Mouse (Mus musculus) MEL (cell line): ENCODE measurements around the gene Aff3.

Experiments used
- CTCF ChIP-seq, 3 experiments: IDR thresholded peaks in 2 of 3; conservative IDR thresholded peaks in 1 of 3; 2 replicates each; pipeline ENCODE4 v1.5.1; 2011 to 2012; ENCODE audit warnings: low read length in 3 of 3, low read depth in 2 of 3, mild to moderate bottlenecking in 2 of 3, improper control_type of control experiment in 1 of 3, inconsistent platforms in 1 of 3, mixed read lengths in 1 of 3, moderate library complexity in 1 of 3; ENCODE audit not compliant: control insufficient read depth in 1 of 3, insufficient read depth in 1 of 3, poor library complexity in 1 of 3, severe bottlenecking in 1 of 3
- EP300 ChIP-seq, 2 experiments: IDR thresholded peaks; 2 replicates each; pipeline ENCODE4 v1.6.1; 2011; ENCODE audit warnings: improper control_type of control experiment in 2 of 2, low read length in 2 of 2, low read depth in 1 of 2, mild to moderate bottlenecking in 1 of 2
- GATA1 ChIP-seq: IDR thresholded peaks from 2 replicates; pipeline ENCODE4 v1.6.1; 2011; ENCODE audit warnings: low read depth, low read length, improper control_type of control experiment
- HCFC1 ChIP-seq: IDR thresholded peaks from 2 replicates; pipeline ENCODE4 v1.6.1; 2012; ENCODE audit warnings: low read depth, mild to moderate bottlenecking, inconsistent platforms, low read length, improper control_type of control experiment, moderate library complexity
- POLR2A ChIP-seq, 2 experiments: IDR thresholded peaks; 2 replicates each; pipeline ENCODE4 v1.6.1; 2011 to 2012; ENCODE audit warnings: low read length in 2 of 2, mild to moderate bottlenecking in 2 of 2, control low read depth in 1 of 2, improper control_type of control experiment in 1 of 2, low read depth in 1 of 2, moderate library complexity in 1 of 2; ENCODE audit not compliant: control insufficient read depth in 1 of 2, insufficient read depth in 1 of 2, poor library complexity in 1 of 2
- POLR2AphosphoS2 ChIP-seq: IDR thresholded peaks from 2 replicates; pipeline ENCODE4 v1.6.1; 2011; ENCODE audit warnings: low read length, improper control_type of control experiment
- RAD21 ChIP-seq: IDR thresholded peaks from 2 replicates; pipeline ENCODE4 v1.6.1; 2011; ENCODE audit warnings: mild to moderate bottlenecking, low read depth, low read length, improper control_type of control experiment
- SIN3A ChIP-seq: IDR thresholded peaks from 2 replicates; pipeline ENCODE4 v1.6.1; 2012; ENCODE audit warnings: low read length, improper control_type of control experiment, inconsistent platforms
- SMC3 ChIP-seq: IDR thresholded peaks from 2 replicates; pipeline ENCODE4 v1.6.1; 2011; ENCODE audit warnings: low read depth, low read length, improper control_type of control experiment
- TAL1 ChIP-seq: IDR thresholded peaks from 2 replicates; pipeline ENCODE4 v1.6.1; 2012; ENCODE audit warnings: mild to moderate bottlenecking, inconsistent platforms, low read length, moderate library complexity, mixed read lengths
- ZMIZ1 ChIP-seq: IDR thresholded peaks from 2 replicates; pipeline ENCODE4 v1.6.1; 2012; ENCODE audit warnings: low read depth, mild to moderate bottlenecking, inconsistent platforms, low read length, improper control_type of control experiment, moderate library complexity
- ZNF384 ChIP-seq: IDR thresholded peaks from 2 replicates; pipeline ENCODE4 v1.6.1; 2012; ENCODE audit warnings: low read depth, mild to moderate bottlenecking, inconsistent platforms, low read length, improper control_type of control experiment

- TF ChIP-seq POLR2A (IDR thresholded peaks at IDR 0.05; ENCODE audit: control insufficient read depth in 1 of 2, insufficient read depth in 1 of 2, low read depth in 1 of 2, low read length in 2 of 2, poor library complexity in 1 of 2) = no peak
- TF ChIP-seq CTCF (IDR thresholded peaks at IDR 0.05 in 2 of 3, conservative IDR thresholded peaks at IDR 0.05 in 1 of 3; ENCODE audit: control insufficient read depth in 1 of 3, insufficient read depth in 1 of 3, low read depth in 2 of 3, low read length in 3 of 3, poor library complexity in 1 of 3, severe bottlenecking in 1 of 3) = no peak
- TF ChIP-seq SMC3 = no peak
- TF ChIP-seq SIN3A = no peak
- no peak for TF ChIP-seq EP300 (IDR thresholded peaks at IDR 0.05; ENCODE audit: low read depth in 1 of 2, low read length in 2 of 2)
- no peak for TF ChIP-seq RAD21
- no peak for TF ChIP-seq POLR2AphosphoS2
- TF ChIP-seq ZMIZ1 = no peak
- no peak for TF ChIP-seq TAL1
- TF ChIP-seq HCFC1 = no peak
- no peak for TF ChIP-seq GATA1
- no peak for TF ChIP-seq ZNF384
Observed at GRCm38 (mm10) chr1:38294906-38295305, 369.8 kb downstream of the Aff3 start.
